Mouse (Mus musculus) bone marrow macrophage, adult 2 months (primary cell): Measurements from ENCODE around the gene Kcnma1.

Experiments used
- CTCF ChIP-seq: IDR thresholded peaks from 2 replicates; pipeline ENCODE4 v1.5.1; 2012; ENCODE audit warnings: low read depth, mild to moderate bottlenecking, low read length, moderate library complexity
- POLR2A ChIP-seq: IDR thresholded peaks from 2 replicates; pipeline ENCODE4 v1.6.1; 2012; ENCODE audit warnings: mild to moderate bottlenecking, low read depth, low read length, borderline replicate concordance

GRCm38 (mm10) chr14:23290634-23291033, 723.7 kb downstream of the Kcnma1 start:
- TF ChIP-seq CTCF (no peak), POLR2A (no peak)
